Mouse (Mus musculus): ENCODE results near the gene Vwf. TPM values are rescaled to one million over a fixed set of nuclear protein-coding genes. Genes with fewer than 3 reads are reported as not detected.

Gene Vwf
- total and polyA plus RNA-seq, 2 experiments from 2014 or later, result 17.2 to 29.5 TPM

DNA sequence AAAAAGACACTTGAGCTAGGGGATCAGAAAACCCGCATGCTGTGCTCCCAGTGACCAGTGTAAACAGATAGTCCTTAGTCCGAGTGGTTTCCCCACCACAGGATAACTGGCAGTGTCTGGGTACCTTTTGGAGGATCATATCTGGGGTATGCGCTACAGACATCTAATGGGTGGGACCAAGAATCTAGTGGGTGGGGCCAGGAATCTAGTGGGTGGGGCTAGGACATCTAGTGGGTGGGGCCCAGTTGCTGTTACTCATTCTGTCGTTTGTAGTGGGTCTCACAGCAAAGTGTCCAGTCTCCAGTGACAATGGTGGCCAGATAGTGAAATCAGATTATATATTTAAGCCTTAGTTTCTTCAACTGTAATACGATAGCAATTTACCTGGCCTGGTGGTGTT lies 14.5 kb downstream of the Vwf start:
- H3K9me3 ChIP-seq (ENCODE audit: low read length), result no peaks in the 10 kb centered on the region
- H3K4me3 ChIP-seq (ENCODE audit: low read length), result no peak overlapping the region
- no peak overlapping the region for H3K27ac ChIP-seq
- no peak overlapping the region for H3K9ac ChIP-seq (replicated peaks; ENCODE audit: low read length)
- DNase-seq (ENCODE audit: low spot score), result no peak
- no peaks in the 10 kb centered on the region for H3K36me3 ChIP-seq (ENCODE audit: insufficient read depth, low read length)
- H3K4me2 ChIP-seq (ENCODE audit: low read depth, low read length), result no peak overlapping the region
- no peaks in the 10 kb centered on the region for H3K4me1 ChIP-seq (ENCODE audit: insufficient read depth, low read length)
- WGBS, result 86% methylated on average over 5 of the region's 5 CpGs
- no peak for ATAC-seq
- no peaks in the 10 kb centered on the region for H3K27me3 ChIP-seq (ENCODE audit: insufficient read depth, low read length)
- no peak for TF ChIP-seq CTCF (IDR thresholded peaks at IDR 0.05; ENCODE audit: low read depth)

DNA sequence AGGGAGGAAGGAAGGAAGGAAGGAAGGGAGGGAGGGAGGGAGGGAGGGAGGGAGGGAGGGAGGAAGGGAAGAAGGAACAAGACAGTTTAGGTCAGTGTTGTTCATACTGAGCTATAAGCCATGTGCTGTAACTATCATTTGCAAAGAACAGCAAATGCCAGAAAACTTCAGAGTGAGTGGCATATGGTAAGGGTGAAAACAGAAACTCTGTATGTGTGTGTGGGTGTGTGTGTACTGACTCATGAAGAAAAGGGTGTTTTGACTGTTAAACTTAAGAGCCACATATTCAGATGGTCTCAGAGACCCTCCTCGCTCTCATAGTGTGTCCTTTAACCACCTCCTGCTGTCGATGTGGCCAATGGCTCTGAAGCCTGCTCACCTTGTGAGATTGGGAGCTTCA lies 14.9 kb downstream of the Vwf start:
- ATAC-seq, result no peak
- no peaks in the 10 kb centered on the region for H3K4me1 ChIP-seq (ENCODE audit: insufficient read depth, low read length)
- DNase-seq (ENCODE audit: low spot score), result no peak
- H3K36me3 ChIP-seq (ENCODE audit: insufficient read depth, low read length), result no peaks in the 10 kb centered on the region
- no peaks in the 10 kb centered on the region for H3K9me3 ChIP-seq (ENCODE audit: low read length)
- TF ChIP-seq CTCF (IDR thresholded peaks at IDR 0.05; ENCODE audit: low read depth), result no peak
- H3K27me3 ChIP-seq (ENCODE audit: insufficient read depth, low read length), result no peaks in the 10 kb centered on the region
- H3K27ac ChIP-seq, result no peak overlapping the region
- no peak overlapping the region for H3K4me2 ChIP-seq (ENCODE audit: low read depth, low read length)
- 97% methylated on average over 2 of the region's 2 CpGs for WGBS
- no peak overlapping the region for H3K9ac ChIP-seq (replicated peaks; ENCODE audit: low read length)
- H3K4me3 ChIP-seq (ENCODE audit: low read length), result no peak overlapping the region

DNA sequence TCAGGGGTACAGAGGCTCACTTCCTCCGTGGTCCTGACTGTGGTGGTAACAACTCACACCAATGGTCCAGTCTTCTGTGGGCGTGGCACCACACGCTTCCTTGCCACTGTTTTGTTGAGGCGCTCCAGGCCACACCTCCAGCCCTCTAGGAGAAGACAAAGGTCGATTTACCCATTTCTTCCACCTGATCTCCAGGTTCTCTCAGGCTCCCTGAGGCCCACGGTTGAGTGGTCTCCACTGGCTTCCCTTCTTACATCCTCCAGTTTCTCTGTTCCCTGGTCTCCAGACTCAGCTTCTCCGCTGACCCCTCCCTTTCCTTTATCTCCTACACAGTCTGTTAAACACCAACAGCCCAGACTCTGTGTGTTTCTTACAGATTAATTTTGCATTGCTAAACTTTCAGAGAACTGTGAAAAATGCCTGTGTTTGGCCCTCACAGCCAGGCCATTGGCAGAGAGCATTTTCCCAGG lies 18.3 kb downstream of the Vwf start:
- no peak overlapping the region for H3K4me3 ChIP-seq (ENCODE audit: low read length)
- no peak overlapping the region for H3K9ac ChIP-seq (replicated peaks; ENCODE audit: low read length)
- no peaks in the 10 kb centered on the region for H3K36me3 ChIP-seq (ENCODE audit: insufficient read depth, low read length)
- DNase-seq (ENCODE audit: low spot score) (no peak), ATAC-seq (no peak)
- TF ChIP-seq CTCF (IDR thresholded peaks at IDR 0.05; ENCODE audit: low read depth), result no peak
- H3K4me1 ChIP-seq (ENCODE audit: insufficient read depth, low read length), result no peaks in the 10 kb centered on the region
- H3K27me3 ChIP-seq (ENCODE audit: insufficient read depth, low read length), result no peaks in the 10 kb centered on the region
- H3K27ac ChIP-seq, result no peak overlapping the region
- H3K4me2 ChIP-seq (ENCODE audit: low read depth, low read length), result no peak overlapping the region
- H3K9me3 ChIP-seq (ENCODE audit: low read length), result no peaks in the 10 kb centered on the region
- WGBS, result 68% methylated on average over 7 of the region's 7 CpGs

DNA sequence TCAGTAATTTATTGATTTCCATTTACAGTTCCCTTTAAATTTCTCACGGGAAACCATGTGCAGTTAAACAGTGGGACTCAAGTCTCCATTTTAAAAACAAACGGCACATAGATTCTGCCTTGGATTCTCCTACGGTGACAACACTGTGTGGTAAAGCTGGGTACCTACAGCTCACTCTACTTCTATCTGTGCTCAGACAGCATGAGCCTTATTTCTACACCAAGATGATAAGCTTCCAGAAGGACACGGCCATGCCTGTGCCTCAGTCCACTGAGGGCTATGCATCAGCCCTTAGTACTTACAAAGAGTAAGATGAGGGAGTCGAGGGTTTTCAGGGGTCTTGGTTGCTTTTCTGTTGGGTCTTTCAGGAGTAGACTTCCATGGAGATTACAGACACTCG lies 18.8 kb downstream of the Vwf start:
- 81% methylated on average over 6 of the region's 6 CpGs for WGBS

DNA sequence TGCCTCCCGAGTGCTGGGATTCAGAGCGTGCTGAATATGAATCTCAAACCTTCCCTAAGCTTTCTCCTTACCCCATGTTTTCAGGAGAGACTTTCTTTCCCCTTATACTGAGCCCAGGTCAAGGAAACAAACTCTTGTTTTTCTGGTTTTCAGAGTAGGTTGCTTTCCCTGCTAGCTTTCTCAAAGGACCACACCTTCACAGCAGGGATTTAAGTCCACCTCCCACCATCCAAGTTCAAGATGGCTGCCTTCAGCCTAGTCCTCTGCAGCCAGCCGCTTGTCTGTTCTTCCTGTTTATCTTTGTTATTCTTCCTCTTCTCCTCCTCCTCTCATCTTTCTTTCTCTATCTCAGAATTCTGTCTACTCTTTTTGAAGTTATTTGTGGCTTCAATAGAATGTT lies 20.1 kb downstream of the Vwf start:
- Histone ChIP-seq H3K27me3 (ENCODE audit: insufficient read depth, low read length) (no peaks in the 10 kb centered on the region), H3K4me1 (ENCODE audit: insufficient read depth, low read length) (no peaks in the 10 kb centered on the region), H3K9me3 (ENCODE audit: low read length) (no peaks in the 10 kb centered on the region), H3K27ac (no peak overlapping the region), H3K9ac (replicated peaks; ENCODE audit: low read length) (no peak overlapping the region), H3K36me3 (ENCODE audit: insufficient read depth, low read length) (no peaks in the 10 kb centered on the region), H3K4me2 (ENCODE audit: low read depth, low read length) (no peak overlapping the region), H3K4me3 (ENCODE audit: low read length) (no peak overlapping the region)
- 91% methylated on average over 3 of the region's 3 CpGs for WGBS
- DNase-seq (ENCODE audit: low spot score), result no peak
- no peak for ATAC-seq
- TF ChIP-seq CTCF (IDR thresholded peaks at IDR 0.05; ENCODE audit: low read depth), result no peak

More for the DNA sequence above, 18.8 kb downstream of the Vwf start:
- H3K36me3 ChIP-seq (ENCODE audit: insufficient read depth, low read length), result no peaks in the 10 kb centered on the region
- no peaks in the 10 kb centered on the region for H3K9me3 ChIP-seq (ENCODE audit: low read length)
- no peak for TF ChIP-seq CTCF (IDR thresholded peaks at IDR 0.05; ENCODE audit: low read depth)
- H3K4me3 ChIP-seq (ENCODE audit: low read length), result no peak overlapping the region
- ATAC-seq (no peak), DNase-seq (ENCODE audit: low spot score) (no peak)
- no peaks in the 10 kb centered on the region for H3K4me1 ChIP-seq (ENCODE audit: insufficient read depth, low read length)
- H3K9ac ChIP-seq (replicated peaks; ENCODE audit: low read length), result no peak overlapping the region
- H3K4me2 ChIP-seq (ENCODE audit: low read depth, low read length), result no peak overlapping the region
- H3K27ac ChIP-seq, result no peak overlapping the region
- H3K27me3 ChIP-seq (ENCODE audit: insufficient read depth, low read length), result no peaks in the 10 kb centered on the region

DNA sequence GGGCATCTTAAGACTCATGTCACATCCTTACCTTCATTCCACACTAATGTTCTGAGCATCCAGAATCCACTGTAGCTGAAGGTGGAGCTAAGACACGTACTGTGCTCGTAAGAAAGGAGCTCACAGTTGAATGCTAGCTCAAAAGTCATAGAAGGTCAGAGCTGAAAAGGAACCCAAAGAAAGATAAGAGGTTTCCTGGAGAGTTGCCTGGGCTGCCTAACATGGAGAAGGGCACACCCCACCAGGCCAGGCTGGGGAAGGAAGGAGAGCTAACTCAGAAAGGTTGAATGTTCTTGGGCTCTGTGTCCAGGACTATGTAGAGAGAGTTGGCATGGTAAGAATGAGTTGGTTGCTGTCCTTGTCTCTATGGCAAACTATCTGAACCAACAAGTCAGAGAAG lies 21.8 kb downstream of the Vwf start:
- no peak for TF ChIP-seq CTCF (IDR thresholded peaks at IDR 0.05; ENCODE audit: low read depth)
- 86% methylated on average over 2 of the region's 2 CpGs for WGBS

DNA sequence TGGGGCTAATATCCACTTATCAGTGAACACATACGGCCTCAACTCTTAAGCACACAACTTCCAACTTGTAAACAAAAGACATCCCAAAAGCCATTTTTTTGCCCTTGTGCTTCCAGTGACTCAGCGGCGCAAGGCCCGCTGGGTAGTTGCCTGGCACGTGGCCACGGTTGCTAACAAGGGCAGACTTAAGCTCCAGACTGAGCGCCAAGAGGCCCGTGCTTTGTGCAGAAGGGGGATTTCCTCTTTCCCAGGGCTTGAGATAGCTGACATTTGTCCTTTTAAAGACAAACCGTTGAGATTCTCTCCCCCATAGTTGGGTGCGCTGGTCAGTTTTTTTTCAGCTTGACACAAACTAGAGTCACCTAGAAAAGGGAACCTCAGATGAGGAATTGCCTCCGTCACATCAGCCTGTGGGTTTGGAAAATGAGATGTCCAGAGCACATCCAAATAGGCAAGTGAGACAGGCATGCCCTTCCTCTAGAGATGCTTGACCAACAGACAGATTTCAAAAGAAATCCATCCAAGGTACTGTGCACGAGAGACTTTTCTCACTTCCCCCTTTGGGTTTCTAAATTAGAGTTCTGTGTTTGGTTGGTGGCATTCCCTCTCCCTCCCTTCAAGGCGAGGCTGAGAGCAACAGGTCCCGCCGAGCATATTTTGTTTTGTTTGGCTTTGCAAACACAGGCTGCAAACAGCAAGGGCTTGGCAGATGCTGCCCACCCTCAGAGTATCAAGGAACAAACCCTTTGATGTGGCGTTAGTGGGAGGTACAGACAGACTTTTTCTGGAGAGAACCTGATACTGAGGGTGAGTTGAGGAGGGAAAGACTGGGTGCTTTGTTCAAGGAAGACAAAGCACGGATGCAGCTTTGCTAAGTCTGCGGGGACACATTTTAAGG lies 26.0 kb downstream of the Vwf start:
- ATAC-seq, result peak; percentile 70
- DNase-seq (ENCODE audit: low spot score), result peak; percentile 87
- WGBS, result 23% methylated on average over 18 of the region's 18 CpGs
- no peaks in the 10 kb centered on the region for H3K27me3 ChIP-seq (ENCODE audit: insufficient read depth, low read length)
- TF ChIP-seq CTCF (IDR thresholded peaks at IDR 0.05; ENCODE audit: low read depth), result no peak
- H3K9me3 ChIP-seq (ENCODE audit: low read length), result no peaks in the 10 kb centered on the region
- H3K4me3 ChIP-seq (ENCODE audit: low read length), result no peak overlapping the region
- H3K36me3 ChIP-seq (ENCODE audit: insufficient read depth, low read length), result no peaks in the 10 kb centered on the region
- H3K4me1 ChIP-seq (ENCODE audit: insufficient read depth, low read length), result peaks cover 11% of the 10 kb centered on the region; the same call in 1 of the 2 replicates
- H3K4me2 ChIP-seq (ENCODE audit: low read depth, low read length), result peak overlapping the region; percentile 49
- peak overlapping the region; percentile 56; the same call in 1 of the 2 replicates for H3K27ac ChIP-seq
- peak overlapping the region; percentile 31; the same call in 1 of the 2 replicates for H3K9ac ChIP-seq (replicated peaks; ENCODE audit: low read length)

More for the DNA sequence above, 21.8 kb downstream of the Vwf start:
- DNase-seq (ENCODE audit: low spot score) (no peak), ATAC-seq (no peak)
- H3K36me3 ChIP-seq (ENCODE audit: insufficient read depth, low read length), result no peaks in the 10 kb centered on the region
- peaks cover 10% of the 10 kb centered on the region; the same call in 1 of the 2 replicates for H3K4me1 ChIP-seq (ENCODE audit: insufficient read depth, low read length)
- no peak overlapping the region for H3K27ac ChIP-seq
- no peak overlapping the region for H3K9ac ChIP-seq (replicated peaks; ENCODE audit: low read length)
- H3K9me3 ChIP-seq (ENCODE audit: low read length), result no peaks in the 10 kb centered on the region
- H3K27me3 ChIP-seq (ENCODE audit: insufficient read depth, low read length), result no peaks in the 10 kb centered on the region
- H3K4me3 ChIP-seq (ENCODE audit: low read length), result no peak overlapping the region
- no peak overlapping the region for H3K4me2 ChIP-seq (ENCODE audit: low read depth, low read length)

Data from hindbrain, postnatal 0 days (tissue).